Mouse (Mus musculus) layer of hippocampus, adult 11-12 months (tissue): Measurements from ENCODE around the gene Fastkd3.

Source experiments
- DNase-seq: peaks from one replicate; pipeline ENCODE4 v3.0.0; 2022; ENCODE audit warnings: low spot score

The Fastkd3 gene

GRCm38 (mm10) chr13:68607652-68608405, 25.8 kb downstream of the Fastkd3 start:
- DNase-seq, result no peak

- no peak for DNase-seq
Observed at GRCm38 (mm10) chr13:68622792-68623191, 40.8 kb downstream of the Fastkd3 start.

GRCm38 (mm10) chr13:68627041-68627440, 45.0 kb downstream of the Fastkd3 start:
- DNase-seq, result no peak
